Mouse (Mus musculus): Measurements from ENCODE around the gene Gm28870.
"Not testable (repeated sequence)": the region's sequence is repeated elsewhere in the genome, so short reads cannot be mapped to it uniquely, and the experiment has no call there.

Gm28870 gene

GRCm38 (mm10) chrY:50096976-50097375, at the start of gene Gm28870:
Gene Gm28870, plus strand, starts transcription at chrY:50097276.
- not testable (repeated sequence) for DNase-seq

Data from liver (tissue).